Mouse (Mus musculus) ES-E14 (cell line): Measurements from ENCODE around the gene Dcaf11. TPM values are rescaled to one million over a fixed set of nuclear protein-coding genes. Genes with fewer than 3 reads are reported as not detected.

Source experiments
- DNase-seq: peaks from one replicate; pipeline ENCODE4 v3.0.0-alpha.2; 2013; ENCODE audit warnings: low read depth, low spot score
- H3K27ac ChIP-seq: 2 replicates; pipeline ENCODE4 v1.5.1; 2012; ENCODE audit warnings: low read depth, mild to moderate bottlenecking, low read length, moderate library complexity, mixed read lengths; ENCODE audit not compliant: poor library complexity, insufficient read depth, severe bottlenecking
- H3K36me3 ChIP-seq: 2 replicates; pipeline ENCODE4 v1.6.1; 2012; ENCODE audit warnings: mild to moderate bottlenecking, low read length, moderate library complexity, mixed read lengths; ENCODE audit not compliant: control insufficient read depth, poor library complexity, insufficient read depth, severe bottlenecking
- H3K4me1 ChIP-seq, 2 experiments: fragments of 150-350 bp in 1 of 2; sonication (generic) in 1 of 2; 2 replicates each; pipeline ENCODE4 v1.6.1; 2012; ENCODE audit warnings: low read length in 2 of 2, mild to moderate bottlenecking in 1 of 2, mixed read lengths in 1 of 2; ENCODE audit not compliant: control insufficient read depth in 2 of 2, insufficient read depth in 2 of 2, poor library complexity in 1 of 2
- H3K4me3 ChIP-seq, 2 experiments: fragments of 150-350 bp in 1 of 2; sonication (generic) in 1 of 2; 2 replicates each; pipeline ENCODE4 v1.5.1; 2012; ENCODE audit warnings: low read length in 2 of 2, low read depth in 1 of 2, mild to moderate bottlenecking in 1 of 2, mixed read lengths in 1 of 2; ENCODE audit not compliant: insufficient read depth in 1 of 2, poor library complexity in 1 of 2, severe bottlenecking in 1 of 2
- H3K9ac ChIP-seq: 2 replicates; pipeline ENCODE4 v1.6.1; 2012; ENCODE audit warnings: low read depth, mild to moderate bottlenecking, low read length, mixed read lengths; ENCODE audit not compliant: poor library complexity, insufficient read depth, severe bottlenecking
- H3K9me3 ChIP-seq: fragments of 150-350 bp; sonication (generic); 2 replicates; pipeline ENCODE4 v1.6.1; 2012; ENCODE audit warnings: low read depth, mild to moderate bottlenecking, low read length; ENCODE audit not compliant: control insufficient read depth, insufficient read depth
- CHD2 ChIP-seq: IDR thresholded peaks from 2 replicates; pipeline ENCODE4 v1.6.1; 2014; ENCODE audit warnings: mild to moderate bottlenecking, low read depth, low read length, inconsistent platforms
- HCFC1 ChIP-seq: IDR thresholded peaks from 2 replicates; pipeline ENCODE4 v1.6.1; 2012; ENCODE audit warnings: low read length, inconsistent platforms, borderline replicate concordance; ENCODE audit not compliant: insufficient read depth
- MAFK ChIP-seq: IDR thresholded peaks from 2 replicates; pipeline ENCODE4 v1.6.1; 2014; ENCODE audit warnings: mild to moderate bottlenecking, low read depth, low read length, inconsistent platforms; ENCODE audit not compliant: insufficient read depth
- ZC3H11A ChIP-seq: IDR thresholded peaks from 2 replicates; pipeline ENCODE4 v1.6.1; 2012; ENCODE audit warnings: low read depth, mild to moderate bottlenecking, inconsistent platforms, low read length, borderline replicate concordance
- ZNF384 ChIP-seq: IDR thresholded peaks from 2 replicates; pipeline ENCODE4 v1.6.1; 2012; ENCODE audit warnings: low read depth, low read length, inconsistent platforms
- in situ Hi-C, 2 experiments: fragments of 600-800 bp; cut with MboI; formaldehyde crosslinking; loops; one replicate each; pipeline ENCODE4 v1.15.1; 2025; ENCODE audit warnings: low sequenced_read_pairs in 2 of 2, inconsistent platforms in 1 of 2; ENCODE audit not compliant: unreplicated experiment in 2 of 2
- total RNA-seq: library from RNA; depleted of rRNA; stranded (reverse); fragments of 300-350 nt; gene quantifications from 2 replicates; pipeline ENCODE4 v1.2.3, GENCODE M21; 2012

Dcaf11 gene
- total RNA-seq, 1 experiment = 17.5 TPM

DNA sequence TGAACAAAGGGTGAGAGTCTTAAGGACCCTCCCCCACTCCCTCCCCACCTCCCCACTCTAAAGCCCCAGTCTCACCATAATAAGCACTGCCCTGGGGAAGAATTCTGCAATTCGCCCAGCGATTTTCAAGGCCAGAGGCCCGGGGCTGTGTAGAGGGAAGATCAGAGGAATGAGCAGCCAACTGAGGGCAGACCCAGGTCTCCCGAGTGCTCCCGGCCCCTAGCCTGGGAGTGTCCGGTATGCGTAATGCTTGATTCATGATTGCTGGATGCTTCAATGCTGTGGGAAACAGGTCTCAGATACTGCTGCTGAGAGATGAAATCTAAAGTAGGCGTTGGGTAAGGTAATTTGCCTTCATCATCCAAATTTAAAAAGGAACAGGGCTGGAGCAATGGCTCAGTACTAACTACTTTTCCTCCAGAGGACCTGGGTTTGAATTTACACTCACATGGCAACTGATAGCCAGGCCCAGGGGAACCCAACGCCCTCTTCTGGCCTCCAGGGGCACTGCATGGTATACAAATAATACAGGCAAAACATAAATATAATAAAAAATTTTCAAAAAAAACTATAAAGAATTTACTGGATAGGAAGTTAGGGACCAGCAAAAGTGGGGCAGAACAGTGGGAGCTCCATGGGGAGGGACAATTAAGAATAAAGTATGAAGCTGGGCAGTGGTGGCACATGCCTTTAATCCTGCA lies 22.3 kb downstream of the Dcaf11 start:
- H3K4me1 ChIP-seq = peaks cover 6 to 19% of the 10 kb centered on the region in 2 experiments; a peak in 3 of 4 replicates
- no peak overlapping the region for H3K9ac ChIP-seq
- no peak overlapping the region for H3K4me3 ChIP-seq
- H3K9me3 ChIP-seq = no peaks in the 10 kb centered on the region
- TF ChIP-seq ZC3H11A (no peak), ZNF384 (no peak), MAFK (no peak), HCFC1 (no peak), CHD2 (no peak)
- no peak overlapping the region for H3K27ac ChIP-seq
- H3K36me3 ChIP-seq = peaks cover 13% of the 10 kb centered on the region; the same call in 1 of the 2 replicates
- no peak for DNase-seq
- in situ Hi-C loops = no loop called here

DNA sequence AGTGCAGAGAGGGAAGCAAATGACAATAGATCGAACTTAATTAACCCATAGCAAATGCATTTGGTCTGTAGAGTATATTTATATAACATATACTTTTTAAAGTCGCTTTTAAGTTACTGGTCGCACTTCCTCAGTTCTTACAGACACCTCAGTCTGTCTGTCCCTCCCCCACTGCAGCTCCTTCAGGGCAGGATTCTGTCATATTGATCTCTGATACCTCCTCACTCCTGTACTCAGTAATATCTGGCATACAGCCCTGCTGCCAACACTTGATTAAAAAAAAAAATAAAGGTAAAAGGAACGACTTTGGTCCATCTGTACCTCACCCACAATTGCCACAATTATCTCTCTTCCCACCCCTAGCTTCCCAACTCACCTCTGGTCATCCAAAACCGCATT lies 24.5 kb downstream of the Dcaf11 start:
- H3K4me3 ChIP-seq = peak overlapping the region; percentile 89 to 95; a peak in 3 of 4 replicates
- DNase-seq = no peak
- peaks cover 2 to 19% of the 10 kb centered on the region in 2 experiments; a peak in 2 of 4 replicates for H3K4me1 ChIP-seq
- no peaks in the 10 kb centered on the region for H3K9me3 ChIP-seq
- H3K27ac ChIP-seq = no peak overlapping the region
- in situ Hi-C loops = no loop called here
- H3K9ac ChIP-seq = peak overlapping the region; percentile 78; the same call in 1 of the 2 replicates
- peaks cover 13% of the 10 kb centered on the region; the same call in 1 of the 2 replicates for H3K36me3 ChIP-seq
- TF ChIP-seq CHD2 = no peak
- TF ChIP-seq ZC3H11A = no peak
- TF ChIP-seq HCFC1 = no peak
- TF ChIP-seq ZNF384 = no peak

DNA sequence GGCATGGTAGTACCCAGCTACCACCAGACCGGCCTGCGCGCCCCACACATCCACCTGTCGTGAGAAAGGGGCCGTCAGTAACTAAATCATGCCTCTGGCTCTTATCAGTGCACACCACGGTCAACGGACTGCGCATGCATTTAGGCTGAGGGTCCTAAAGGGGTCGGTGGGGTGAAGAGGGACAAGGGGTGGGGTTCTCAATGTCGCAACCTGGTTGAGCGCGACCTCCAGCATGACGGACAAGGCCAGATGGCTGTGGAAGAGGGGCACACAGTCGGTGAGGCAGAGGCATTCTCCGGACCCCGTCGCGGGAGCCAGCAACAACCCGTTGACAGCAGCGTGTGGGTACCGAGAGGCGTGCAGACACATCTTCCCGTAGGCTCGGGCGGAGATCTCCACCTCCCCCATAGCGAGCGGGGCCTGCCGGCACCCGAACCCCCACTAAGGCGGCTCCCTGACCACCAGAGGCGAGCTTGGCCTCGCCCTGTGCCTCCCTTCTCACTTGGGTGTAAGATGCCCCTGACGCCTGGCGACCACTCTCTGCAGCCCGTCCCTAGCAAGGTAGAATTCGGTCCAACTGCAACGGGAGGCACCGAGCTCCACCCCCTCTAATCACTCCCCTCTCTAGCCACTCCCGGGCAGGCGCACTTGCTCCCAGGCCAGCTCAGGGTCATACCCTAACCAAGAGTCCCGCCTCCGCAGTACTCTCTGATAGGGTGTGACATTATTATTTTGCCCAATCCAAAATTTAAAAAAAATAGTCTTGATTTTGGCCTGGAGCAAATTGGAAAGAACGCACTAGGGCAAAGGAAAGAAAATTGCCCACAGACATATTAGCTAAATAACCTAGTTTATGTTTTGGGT lies 25.1 kb downstream of the Dcaf11 start, which contains the start of gene Emc9:
Gene Emc9, minus strand, starts transcription at position 601 of the 864 bp plus-strand sequence.
- H3K4me1 ChIP-seq = peaks cover 0 to 18% of the 10 kb centered on the region in 2 experiments; a peak in 2 of 4 replicates
- no peak for TF ChIP-seq CHD2
- TF ChIP-seq HCFC1 = no peak
- no peak for TF ChIP-seq ZNF384
- TF ChIP-seq MAFK = no peak
- TF ChIP-seq ZC3H11A = no peak
- H3K9me3 ChIP-seq = no peaks in the 10 kb centered on the region
- H3K4me3 ChIP-seq = peak within 1 kb of the TSS; percentile 89 to 95
- DNase-seq = no peak
- H3K9ac ChIP-seq = peak within 1 kb of the TSS; percentile 78
- no peak within 1 kb of the TSS for H3K27ac ChIP-seq
- in situ Hi-C loops = no loop called here
- H3K36me3 ChIP-seq = peaks cover 13% of the 10 kb centered on the region; the same call in 1 of the 2 replicates

DNA sequence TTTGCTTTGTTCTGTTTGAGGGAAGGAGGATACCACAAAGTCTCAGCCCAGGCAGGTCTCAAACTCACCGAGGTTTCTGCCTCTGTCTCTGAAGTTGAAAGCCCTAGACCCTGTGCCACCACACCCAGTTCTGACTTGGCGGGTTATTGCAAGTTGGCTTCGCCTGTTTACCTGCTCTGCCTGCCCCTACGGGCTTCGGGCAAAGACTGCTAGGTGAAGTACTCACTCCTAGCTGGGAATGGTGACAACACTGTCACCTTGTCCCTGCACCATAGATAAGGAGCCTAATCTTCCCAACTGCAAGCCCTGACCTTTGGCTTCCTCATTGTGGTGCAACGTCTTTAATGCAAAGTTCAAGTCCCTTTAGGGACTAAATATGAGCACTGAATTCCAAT lies 25.8 kb downstream of the Dcaf11 start:
- Histone ChIP-seq H3K9ac (peak overlapping the region; percentile 26; the same call in 1 of the 2 replicates), H3K4me3 (peak overlapping the region in 1 of 2 experiments; percentile 89; a peak in 2 of 4 replicates), H3K36me3 (peaks cover 8% of the 10 kb centered on the region; the same call in 1 of the 2 replicates), H3K4me1 (peaks cover 0 to 16% of the 10 kb centered on the region in 2 experiments; a peak in 2 of 4 replicates), H3K27ac (no peak overlapping the region), H3K9me3 (no peaks in the 10 kb centered on the region)
- in situ Hi-C loops = no loop called here
- TF ChIP-seq ZNF384 (no peak), MAFK (no peak), CHD2 (no peak), ZC3H11A (no peak), HCFC1 (no peak)
- DNase-seq = no peak
